Mouse (Mus musculus): ENCODE measurements around the gene Osgin1.

Gene Osgin1

GRCm38 (mm10) chr8:119424199-119424733, 9.7 kb upstream of the Osgin1 start:
- DNase-seq: no peak

- DNase-seq: peak in 1 of 2 experiments; percentile 50
Measured at GRCm38 (mm10) chr8:119424740-119425139, 9.2 kb upstream of the Osgin1 start.

- DNase-seq: peak in 1 of 2 experiments; percentile 65
Measured at GRCm38 (mm10) chr8:119425533-119425932, 8.4 kb upstream of the Osgin1 start.

GRCm38 (mm10) chr8:119426069-119426735, 7.7 kb upstream of the Osgin1 start:
- no peak for DNase-seq

- no peak for DNase-seq
Measured at GRCm38 (mm10) chr8:119427634-119428349, 6.1 kb upstream of the Osgin1 start.

GRCm38 (mm10) chr8:119428350-119428740, 5.6 kb upstream of the Osgin1 start:
- no peak for DNase-seq

- no peak for DNase-seq
Measured at GRCm38 (mm10) chr8:119428766-119429327, 5.1 kb upstream of the Osgin1 start.

- peak; percentile 56 to 72 for DNase-seq
Measured at GRCm38 (mm10) chr8:119429552-119429951, 4.4 kb upstream of the Osgin1 start.

- no peak for DNase-seq
Measured at GRCm38 (mm10) chr8:119430250-119430649, 3.7 kb upstream of the Osgin1 start.

GRCm38 (mm10) chr8:119430690-119431089, 3.2 kb upstream of the Osgin1 start:
- no peak for DNase-seq

- no peak for DNase-seq
Measured at GRCm38 (mm10) chr8:119432372-119432771, 1.6 kb upstream of the Osgin1 start.

- DNase-seq: no peak
Measured at GRCm38 (mm10) chr8:119434569-119434968, 645 bp downstream of the Osgin1 start.

- DNase-seq: no peak
Measured at GRCm38 (mm10) chr8:119435527-119435926, 1.6 kb downstream of the Osgin1 start.

- no peak for DNase-seq
Measured at GRCm38 (mm10) chr8:119436331-119436730, 2.4 kb downstream of the Osgin1 start.

GRCm38 (mm10) chr8:119436933-119437332, 3.0 kb downstream of the Osgin1 start:
- DNase-seq: peak; percentile 71 to 82

- peak in 1 of 2 experiments; percentile 39 for DNase-seq
Measured at GRCm38 (mm10) chr8:119437506-119437905, 3.6 kb downstream of the Osgin1 start.

GRCm38 (mm10) chr8:119438876-119439275, 5.0 kb downstream of the Osgin1 start:
- DNase-seq: no peak

- no peak for DNase-seq
Measured at GRCm38 (mm10) chr8:119439424-119439823, 5.5 kb downstream of the Osgin1 start.

- DNase-seq: no peak
Measured at GRCm38 (mm10) chr8:119439893-119440249, 5.9 kb downstream of the Osgin1 start.

GRCm38 (mm10) chr8:119440250-119440951, 6.5 kb downstream of the Osgin1 start:
- peak; percentile 79 to 88 for DNase-seq

- DNase-seq: no peak
Measured at GRCm38 (mm10) chr8:119440952-119441270, 7.0 kb downstream of the Osgin1 start.

- no peak for DNase-seq
Measured at GRCm38 (mm10) chr8:119442013-119442412, 8.1 kb downstream of the Osgin1 start.

GRCm38 (mm10) chr8:119442970-119443369, 9.0 kb downstream of the Osgin1 start:
- DNase-seq: no peak

All from kidney, postnatal 4 days (tissue).